Mouse (Mus musculus) cortical plate, adult 2 months (tissue): ENCODE results near the gene Gemin5.

Source experiments
- CTCF ChIP-seq: fragments of 200-500 bp; IDR thresholded peaks from 2 replicates; pipeline ENCODE4 v1.5.1; 2011; ENCODE audit warnings: mild to moderate bottlenecking, control low read depth, low read length; ENCODE audit not compliant: insufficient read depth; ENCODE audit errors: extremely low read depth
- POLR2A ChIP-seq: fragments of 200-500 bp; IDR thresholded peaks from 2 replicates; pipeline ENCODE4 v1.6.1; 2011; ENCODE audit warnings: mild to moderate bottlenecking, low read length, control low read depth; ENCODE audit not compliant: insufficient read depth; ENCODE audit errors: extremely low read depth

GRCm38 (mm10) chr11:58136677-58137076 is 31.7 kb downstream of the Gemin5 start:
- no peak for TF ChIP-seq CTCF
- no peak for TF ChIP-seq POLR2A
